Mouse (Mus musculus): ENCODE data around the gene 4933434E20Rik. TPM values are rescaled to one million over a fixed set of nuclear protein-coding genes. Genes with fewer than 3 reads are reported as not detected.
A peak's percentile ranks its signal among the peaks of the same experiment; 100 is the strongest.

4933434E20Rik gene
- polyA plus RNA-seq, 1 experiment from 2014 or later = 187 TPM

GRCm38 (mm10) chr3:90115526-90115925, 64.1 kb downstream of the 4933434E20Rik start:
- peak; percentile 65 for ATAC-seq (ENCODE audit: low FRiP score, low TSS enrichment)
- Histone ChIP-seq H3K4me3 (ENCODE audit: low read length) (no peak overlapping the region), H3K4me1 (ENCODE audit: insufficient read depth, low read length) (no peaks in the 10 kb centered on the region), H3K9me3 (ENCODE audit: low read length) (no peaks in the 10 kb centered on the region), H3K27ac (ENCODE audit: low read length) (no peak overlapping the region), H3K9ac (replicated peaks; ENCODE audit: low read length) (no peak overlapping the region), H3K27me3 (ENCODE audit: insufficient read depth, low read length) (no peaks in the 10 kb centered on the region), H3K36me3 (ENCODE audit: insufficient read depth, low read length) (no peaks in the 10 kb centered on the region), H3K4me2 (replicated peaks; ENCODE audit: low read depth, low read length) (no peak overlapping the region)
- 50% methylated on average over 3 of the region's 3 CpGs for WGBS

MicroRNAs encoded within 50 kb of the gene (microRNA counts, 519-probe panel; counts per million panel counts)
- microRNA mmu-miR-190b = 3,544 counts per million, percentile 82 among the panel's probes with 10 or more counts

Small RNAs within 50 kb of the gene (microRNA-seq; reads per million reads assigned to microRNA genes)
- gene Mir190b = 7.6 reads per million, percentile 26 among the genes with 10 or more reads in this experiment
- gene Mir7669 = 0.95 reads per million

Other genes starting within 250 kb of the 4933434E20Rik start
- 6.7 and 7.8 TPM in 2 replicates for gene She, start 220.3 kb upstream of the 4933434E20Rik start, polyA plus RNA-seq (2015; fragmentation: Nextera tagmentation; extraction: Ambion mirVana)
- gene Il6ra, start 138.4 kb upstream of the 4933434E20Rik start, polyA plus RNA-seq (2015; fragmentation: Nextera tagmentation; extraction: Ambion mirVana) = 0.84 and 0.91 TPM in 2 replicates
- 11.7 and 15.3 TPM in 2 replicates for gene Atp8b2, start 88.1 kb upstream of the 4933434E20Rik start, polyA plus RNA-seq (2015; fragmentation: Nextera tagmentation; extraction: Ambion mirVana)
- 175 and 189 TPM in 2 replicates for gene Hax1, start 52.9 kb upstream of the 4933434E20Rik start, polyA plus RNA-seq (2015; fragmentation: Nextera tagmentation; extraction: Ambion mirVana)
- 152 and 198 TPM in 2 replicates for gene Ubap2l, start 992 bp downstream of the 4933434E20Rik start, polyA plus RNA-seq (2015; fragmentation: Nextera tagmentation; extraction: Ambion mirVana)
- gene Tpm3, start 21.0 kb downstream of the 4933434E20Rik start, polyA plus RNA-seq (2015; fragmentation: Nextera tagmentation; extraction: Ambion mirVana) = 543 and 583 TPM in 2 replicates
- 0.36 and 0.60 TPM in 2 replicates for gene Nup210l, start 52.5 kb downstream of the 4933434E20Rik start, polyA plus RNA-seq (2015; fragmentation: Nextera tagmentation; extraction: Ambion mirVana)
- gene Rps27, start 162.0 kb downstream of the 4933434E20Rik start, polyA plus RNA-seq (2015; fragmentation: Nextera tagmentation; extraction: Ambion mirVana) = 1,193 and 1,390 TPM in 2 replicates
- gene Rab13, start 162.1 kb downstream of the 4933434E20Rik start, polyA plus RNA-seq (2015; fragmentation: Nextera tagmentation; extraction: Ambion mirVana) = 37.2 and 42.6 TPM in 2 replicates
- 103 and 105 TPM in 2 replicates for gene Jtb, start 180.0 kb downstream of the 4933434E20Rik start, polyA plus RNA-seq (2015; fragmentation: Nextera tagmentation; extraction: Ambion mirVana)
- gene Creb3l4, start 191.9 kb downstream of the 4933434E20Rik start, polyA plus RNA-seq (2015; fragmentation: Nextera tagmentation; extraction: Ambion mirVana) = 6.5 and 6.8 TPM in 2 replicates
- 108 and 114 TPM in 2 replicates for gene Slc39a1, start 196.5 kb downstream of the 4933434E20Rik start, polyA plus RNA-seq (2015; fragmentation: Nextera tagmentation; extraction: Ambion mirVana)
- 24.8 and 33.7 TPM in 2 replicates for gene Crtc2, start 202.5 kb downstream of the 4933434E20Rik start, polyA plus RNA-seq (2015; fragmentation: Nextera tagmentation; extraction: Ambion mirVana)
- gene Dennd4b, start 213.5 kb downstream of the 4933434E20Rik start, polyA plus RNA-seq (2015; fragmentation: Nextera tagmentation; extraction: Ambion mirVana) = 3.7 and 4.7 TPM in 2 replicates
- gene Gatad2b, start 241.5 kb downstream of the 4933434E20Rik start, polyA plus RNA-seq (2015; fragmentation: Nextera tagmentation; extraction: Ambion mirVana) = 11.3 and 15.4 TPM in 2 replicates

All from kidney, embryonic 16.5 days (tissue).